Mouse (Mus musculus): ENCODE measurements around the gene Aox2. TPM values are rescaled to one million over a fixed set of nuclear protein-coding genes. Genes with fewer than 3 reads are reported as not detected.
"Not testable (repeated sequence)": the region's sequence is repeated elsewhere in the genome, so short reads cannot be mapped to it uniquely, and the experiment has no call there.

Aox2 gene
- polyA plus RNA-seq, 1 experiment from 2014 or later: 0.07 TPM

DNA sequence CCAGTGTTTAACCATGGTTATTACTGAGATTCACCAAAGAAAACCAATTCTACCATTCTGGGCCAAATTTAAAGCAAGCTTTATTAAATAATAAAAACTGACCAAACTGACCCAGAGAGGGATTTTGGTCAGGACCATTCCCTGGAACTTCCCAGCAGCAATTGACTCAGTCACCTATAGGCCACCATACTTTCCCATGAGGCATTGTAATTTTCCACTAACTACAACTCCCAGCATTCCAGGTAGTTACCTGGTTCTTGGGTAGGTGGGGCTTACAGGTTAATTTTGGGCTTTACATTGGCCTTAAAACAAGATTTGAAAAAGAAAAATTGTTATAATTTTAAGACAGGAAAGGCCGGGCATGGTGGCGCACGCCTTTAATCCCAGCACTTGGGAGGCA, 87.7 kb downstream of the Aox2 start:
- ATAC-seq (replicated peaks; ENCODE audit: low FRiP score, low TSS enrichment, low read depth): no peak
- Histone ChIP-seq H3K36me3 (ENCODE audit: control insufficient read depth, insufficient read depth, low read length) (no peaks in the 10 kb centered on the region), H3K9ac (ENCODE audit: low read length) (no peak overlapping the region), H3K4me3 (ENCODE audit: low read depth, low read length) (no peak overlapping the region), H3K4me1 (replicated peaks; ENCODE audit: control insufficient read depth, insufficient read depth, low read length) (no peaks in the 10 kb centered on the region), H3K9me3 (ENCODE audit: control insufficient read depth, low read length) (no peaks in the 10 kb centered on the region), H3K4me2 (ENCODE audit: low read length) (no peak overlapping the region), H3K27ac (ENCODE audit: low read depth) (no peak overlapping the region), H3K27me3 (replicated peaks; ENCODE audit: control insufficient read depth, insufficient read depth, low read length) (no peaks in the 10 kb centered on the region)
- no peak for DNase-seq (ENCODE audit: low spot score)
- WGBS: 88% methylated on average over 3 of the region's 3 CpGs

DNA sequence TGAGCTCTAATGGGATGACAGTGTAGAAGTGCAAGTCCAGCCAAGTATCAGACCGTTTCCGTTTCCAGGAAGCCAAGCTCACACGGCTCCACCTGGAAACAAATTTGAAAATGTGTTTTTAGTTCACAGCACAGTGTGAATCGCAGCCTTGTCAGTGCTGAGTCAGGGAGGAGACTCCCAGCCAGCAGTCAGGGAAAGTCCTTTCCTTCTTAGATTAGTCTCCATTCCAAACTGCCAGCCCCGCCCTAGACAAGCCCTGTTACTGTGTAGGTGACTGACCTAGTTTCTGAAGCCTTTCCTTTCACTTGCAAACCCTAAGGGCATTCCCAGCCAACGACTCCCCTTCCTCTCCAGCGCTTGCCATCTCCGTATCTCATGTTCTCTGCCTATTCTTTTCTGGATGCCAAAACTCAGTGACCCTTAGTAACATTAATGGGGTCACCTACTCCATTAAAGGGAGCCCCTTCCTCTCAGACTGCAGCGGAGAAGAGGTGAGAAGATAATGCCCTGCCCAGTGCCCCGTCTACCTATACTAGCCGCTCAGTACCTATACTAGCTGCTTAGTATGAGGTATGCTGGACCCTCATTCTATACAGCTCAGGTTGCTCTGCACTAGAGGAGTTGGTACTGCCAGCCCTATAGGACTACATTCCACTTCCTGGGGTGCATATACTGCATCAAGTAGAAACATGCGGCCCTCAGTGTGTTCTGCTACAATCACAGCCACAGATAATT, 88.8 kb downstream of the Aox2 start:
- Histone ChIP-seq H3K9ac (ENCODE audit: low read length) (no peak overlapping the region), H3K27me3 (replicated peaks; ENCODE audit: control insufficient read depth, insufficient read depth, low read length) (no peaks in the 10 kb centered on the region), H3K27ac (ENCODE audit: low read depth) (no peak overlapping the region), H3K9me3 (ENCODE audit: control insufficient read depth, low read length) (no peaks in the 10 kb centered on the region), H3K36me3 (ENCODE audit: control insufficient read depth, insufficient read depth, low read length) (no peaks in the 10 kb centered on the region), H3K4me2 (ENCODE audit: low read length) (no peak overlapping the region), H3K4me3 (ENCODE audit: low read depth, low read length) (no peak overlapping the region), H3K4me1 (replicated peaks; ENCODE audit: control insufficient read depth, insufficient read depth, low read length) (no peaks in the 10 kb centered on the region)
- no peak for DNase-seq (ENCODE audit: low spot score)
- 86% methylated on average over 12 of the region's 12 CpGs for WGBS
- no peak for ATAC-seq (replicated peaks; ENCODE audit: low FRiP score, low TSS enrichment, low read depth)

DNA sequence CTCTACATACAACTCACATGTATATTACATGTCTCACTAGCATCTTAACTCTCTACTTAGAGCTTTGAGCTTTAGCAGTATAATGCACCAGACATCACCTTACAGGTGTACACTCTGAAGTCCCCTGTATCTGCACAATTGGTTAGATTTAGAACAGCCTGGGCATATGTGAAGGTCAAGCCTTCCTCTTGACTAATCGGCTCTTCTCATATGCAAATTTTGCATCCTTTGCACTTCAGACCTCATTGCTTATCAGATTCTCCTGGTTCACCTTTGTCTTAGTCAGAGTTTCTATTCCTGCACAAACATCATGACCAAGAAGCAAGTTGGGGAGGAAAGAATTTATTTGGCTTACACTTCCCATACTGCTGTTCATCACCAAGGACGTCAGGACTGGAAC, 91.6 kb downstream of the Aox2 start:
- no peaks in the 10 kb centered on the region for H3K36me3 ChIP-seq (ENCODE audit: control insufficient read depth, insufficient read depth, low read length)
- DNase-seq (ENCODE audit: low spot score) (no peak), ATAC-seq (replicated peaks; ENCODE audit: low FRiP score, low TSS enrichment, low read depth) (no peak)
- WGBS: 77% methylated on average over 2 of the region's 2 CpGs
- H3K9ac ChIP-seq (ENCODE audit: low read length): no peak overlapping the region
- H3K27ac ChIP-seq (ENCODE audit: low read depth): no peak overlapping the region
- no peaks in the 10 kb centered on the region for H3K9me3 ChIP-seq (ENCODE audit: control insufficient read depth, low read length)
- H3K4me1 ChIP-seq (replicated peaks; ENCODE audit: control insufficient read depth, insufficient read depth, low read length): no peaks in the 10 kb centered on the region
- no peaks in the 10 kb centered on the region for H3K27me3 ChIP-seq (replicated peaks; ENCODE audit: control insufficient read depth, insufficient read depth, low read length)
- no peak overlapping the region for H3K4me3 ChIP-seq (ENCODE audit: low read depth, low read length)
- H3K4me2 ChIP-seq (ENCODE audit: low read length): no peak overlapping the region

DNA sequence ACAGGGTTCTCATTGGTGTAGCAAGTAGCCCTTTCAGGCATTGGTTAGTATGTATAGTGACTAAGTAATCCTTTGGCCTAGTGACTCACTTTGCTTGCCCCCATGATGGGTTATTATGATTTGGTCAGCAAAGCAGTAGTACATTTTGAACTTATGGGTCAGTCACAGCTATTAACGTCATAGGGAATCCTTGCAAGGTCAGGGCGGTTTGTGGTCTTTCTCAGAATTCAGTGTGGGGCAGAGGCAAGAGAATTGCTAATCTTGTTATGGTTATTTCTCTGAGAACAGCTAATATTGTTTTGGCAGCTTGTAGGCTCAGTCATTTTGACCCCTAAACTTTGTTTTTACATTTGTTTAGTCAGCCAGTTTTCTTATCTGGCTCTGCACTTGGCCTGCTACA, 96.1 kb downstream of the Aox2 start:
- not testable (repeated sequence) for ATAC-seq (replicated peaks; ENCODE audit: low FRiP score, low TSS enrichment, low read depth); H3K27me3 ChIP-seq (replicated peaks; ENCODE audit: control insufficient read depth, insufficient read depth, low read length); H3K4me1 ChIP-seq (replicated peaks; ENCODE audit: control insufficient read depth, insufficient read depth, low read length); H3K9ac ChIP-seq (ENCODE audit: low read length); H3K4me3 ChIP-seq (ENCODE audit: low read depth, low read length); H3K27ac ChIP-seq (ENCODE audit: low read depth); H3K4me2 ChIP-seq (ENCODE audit: low read length); DNase-seq (ENCODE audit: low spot score); H3K9me3 ChIP-seq (ENCODE audit: control insufficient read depth, low read length); H3K36me3 ChIP-seq (ENCODE audit: control insufficient read depth, insufficient read depth, low read length)
- WGBS: 81% methylated on average over 2 of the region's 2 CpGs

DNA sequence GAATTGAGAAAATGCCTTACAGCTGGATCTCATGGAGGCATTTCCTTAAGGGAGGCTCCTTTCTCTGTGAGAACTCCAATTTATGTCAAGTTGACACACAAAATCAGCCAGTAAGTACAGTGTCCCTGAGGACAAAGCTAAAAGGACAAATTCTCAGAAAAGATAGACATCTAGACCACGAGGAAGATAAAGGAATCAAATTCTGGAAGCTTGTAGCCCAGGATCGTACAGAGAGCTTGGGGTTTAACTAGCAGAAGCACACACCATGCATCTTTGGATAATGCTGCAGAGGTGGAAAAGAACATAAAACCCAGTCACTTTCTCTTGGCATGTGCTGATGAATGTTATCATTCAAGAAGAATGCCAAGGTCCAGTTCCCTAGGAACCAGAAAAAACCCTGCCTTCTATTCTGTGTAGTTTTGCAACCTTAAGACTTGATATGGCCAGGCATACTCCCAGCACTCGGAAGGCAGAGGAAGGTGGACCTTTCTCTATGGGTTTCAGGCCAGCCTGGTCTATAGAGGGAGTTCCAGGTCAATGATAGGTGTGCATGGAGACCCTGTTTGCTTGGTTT, 97.5 kb downstream of the Aox2 start:
- Histone ChIP-seq H3K4me3 (ENCODE audit: low read depth, low read length) (no peak overlapping the region), H3K9ac (ENCODE audit: low read length) (no peak overlapping the region), H3K4me1 (replicated peaks; ENCODE audit: control insufficient read depth, insufficient read depth, low read length) (no peaks in the 10 kb centered on the region), H3K27ac (ENCODE audit: low read depth) (no peak overlapping the region), H3K4me2 (ENCODE audit: low read length) (no peak overlapping the region), H3K36me3 (ENCODE audit: control insufficient read depth, insufficient read depth, low read length) (no peaks in the 10 kb centered on the region), H3K9me3 (ENCODE audit: control insufficient read depth, low read length) (no peaks in the 10 kb centered on the region), H3K27me3 (replicated peaks; ENCODE audit: control insufficient read depth, insufficient read depth, low read length) (no peaks in the 10 kb centered on the region)
- ATAC-seq (replicated peaks; ENCODE audit: low FRiP score, low TSS enrichment, low read depth) (no peak), DNase-seq (ENCODE audit: low spot score) (no peak)
- 77% methylated on average over 3 of the region's 3 CpGs for WGBS

DNA sequence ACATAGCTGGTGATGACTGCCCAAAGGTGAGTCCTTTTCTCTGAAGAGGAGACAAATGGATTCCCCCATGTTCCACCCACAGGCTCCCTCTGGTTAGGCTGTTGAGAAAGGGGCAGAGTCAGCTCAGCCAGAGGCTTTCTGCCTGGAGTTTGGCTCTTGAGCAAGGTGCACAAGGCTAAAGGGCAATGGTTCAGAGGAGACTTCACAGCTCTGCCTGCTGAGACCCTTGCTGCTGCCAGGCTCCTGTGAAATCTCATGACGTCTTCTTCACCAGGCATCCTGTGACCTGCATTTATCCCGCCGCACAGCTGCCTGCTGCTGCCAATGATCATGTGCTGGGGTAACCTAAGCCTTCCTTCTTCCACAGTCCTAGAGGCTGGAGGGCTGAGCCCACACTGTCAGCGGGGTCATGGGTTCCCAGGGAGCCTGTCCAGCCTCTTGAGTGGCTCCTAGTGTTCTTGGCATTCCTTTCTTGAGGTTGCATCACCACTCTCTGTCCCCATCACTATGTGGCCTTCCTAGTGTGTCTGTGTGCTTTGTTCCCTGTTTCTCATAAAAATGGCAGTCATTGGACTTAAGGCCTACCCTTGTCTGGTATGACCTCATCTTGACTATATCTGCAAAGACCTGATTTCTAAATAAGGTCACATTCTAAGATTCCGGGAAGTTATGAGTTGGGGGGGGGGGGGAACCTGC, 104.6 kb downstream of the Aox2 start:
- Histone ChIP-seq H3K9ac (ENCODE audit: low read length) (no peak overlapping the region), H3K4me3 (ENCODE audit: low read depth, low read length) (no peak overlapping the region), H3K9me3 (ENCODE audit: control insufficient read depth, low read length) (no peaks in the 10 kb centered on the region), H3K4me2 (ENCODE audit: low read length) (no peak overlapping the region), H3K27ac (ENCODE audit: low read depth) (no peak overlapping the region), H3K4me1 (replicated peaks; ENCODE audit: control insufficient read depth, insufficient read depth, low read length) (no peaks in the 10 kb centered on the region), H3K27me3 (replicated peaks; ENCODE audit: control insufficient read depth, insufficient read depth, low read length) (no peaks in the 10 kb centered on the region), H3K36me3 (ENCODE audit: control insufficient read depth, insufficient read depth, low read length) (no peaks in the 10 kb centered on the region)
- no peak for ATAC-seq (replicated peaks; ENCODE audit: low FRiP score, low TSS enrichment, low read depth)
- 69% methylated on average over 5 of the region's 5 CpGs for WGBS
- DNase-seq (ENCODE audit: low spot score): no peak

DNA sequence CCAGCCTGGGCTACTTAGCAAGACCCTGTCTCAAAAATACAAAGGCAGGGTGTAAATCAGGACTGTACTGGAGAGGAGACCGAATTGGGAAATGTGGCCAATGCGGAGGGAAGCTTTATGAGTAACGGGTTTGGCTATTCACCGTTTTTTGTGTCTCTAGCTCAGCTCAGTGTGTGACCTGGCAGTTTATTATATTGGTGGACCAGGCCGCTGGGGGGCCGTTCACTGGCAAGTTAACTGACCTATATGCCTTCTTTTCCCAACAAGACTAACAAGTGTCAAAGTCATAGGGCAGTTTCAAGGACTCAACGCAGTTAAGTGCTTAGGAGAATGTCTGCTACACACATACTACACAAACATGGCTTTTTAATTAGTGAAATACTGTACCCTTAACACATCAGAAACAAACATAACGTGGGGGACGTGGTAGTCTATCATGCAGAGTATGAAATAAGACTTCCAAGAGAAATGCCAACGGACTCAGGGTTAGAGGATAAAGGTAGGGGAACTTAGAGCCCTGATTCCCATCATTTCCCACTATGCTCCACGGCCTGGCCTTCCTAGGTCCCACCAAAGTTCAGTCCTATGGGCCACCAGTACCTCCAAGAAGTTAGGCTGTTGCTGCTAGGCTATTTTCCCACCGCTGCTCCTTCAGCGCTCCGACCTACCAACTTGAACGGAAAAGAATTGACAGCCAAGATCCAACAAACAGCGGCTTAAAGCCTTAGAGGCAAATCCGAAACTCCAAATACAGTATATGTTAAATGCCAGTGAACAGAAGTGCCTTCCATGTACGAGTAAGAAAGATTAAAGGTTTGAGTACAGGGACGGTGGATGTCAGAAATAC, 113.5 kb downstream of the Aox2 start:
- Histone ChIP-seq H3K4me2 (ENCODE audit: low read length) (peak overlapping the region; percentile 89), H3K4me1 (replicated peaks; ENCODE audit: control insufficient read depth, insufficient read depth, low read length) (peaks cover 8% of the 10 kb centered on the region), H3K9me3 (ENCODE audit: control insufficient read depth, low read length) (no peaks in the 10 kb centered on the region), H3K27me3 (replicated peaks; ENCODE audit: control insufficient read depth, insufficient read depth, low read length) (no peaks in the 10 kb centered on the region), H3K36me3 (ENCODE audit: control insufficient read depth, insufficient read depth, low read length) (peaks cover 20% of the 10 kb centered on the region), H3K4me3 (ENCODE audit: low read depth, low read length) (peak overlapping the region; percentile 90), H3K9ac (ENCODE audit: low read length) (peak overlapping the region; percentile 87), H3K27ac (ENCODE audit: low read depth) (peak overlapping the region; percentile 98)
- ATAC-seq (replicated peaks; ENCODE audit: low FRiP score, low TSS enrichment, low read depth) (no peak), DNase-seq (ENCODE audit: low spot score) (no peak)
- 42% methylated on average over 19 of the region's 19 CpGs for WGBS

DNA sequence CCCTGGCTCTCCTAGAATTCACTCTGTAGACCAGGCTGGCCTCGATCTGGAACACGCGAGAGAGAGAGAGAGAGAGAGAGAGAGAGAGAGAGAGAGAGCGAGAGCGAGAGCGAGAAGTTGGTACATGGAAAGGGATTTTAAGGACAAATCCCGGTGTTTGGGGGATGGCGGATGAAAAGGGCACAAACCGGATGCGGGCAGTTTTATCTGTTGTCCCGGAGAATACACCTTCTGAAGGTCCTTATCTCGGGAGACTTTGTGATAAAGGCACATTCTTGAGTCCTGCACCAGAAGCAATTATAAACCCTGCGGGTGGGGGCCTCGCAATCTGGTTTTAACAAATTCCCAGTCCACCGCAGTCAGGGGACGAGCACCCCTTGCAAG, 114.1 kb downstream of the Aox2 start:
- no peaks in the 10 kb centered on the region for H3K9me3 ChIP-seq (ENCODE audit: control insufficient read depth, low read length)
- ATAC-seq (replicated peaks; ENCODE audit: low FRiP score, low TSS enrichment, low read depth): no peak; the same call in 1 of the 2 replicates

More for the DNA sequence above, 114.1 kb downstream of the Aox2 start:
- no peaks in the 10 kb centered on the region for H3K27me3 ChIP-seq (replicated peaks; ENCODE audit: control insufficient read depth, insufficient read depth, low read length)
- H3K36me3 ChIP-seq (ENCODE audit: control insufficient read depth, insufficient read depth, low read length): peaks cover 26% of the 10 kb centered on the region
- H3K27ac ChIP-seq (ENCODE audit: low read depth): peak overlapping the region; percentile 98
- DNase-seq (ENCODE audit: low spot score): no peak
- peak overlapping the region; percentile 87 for H3K9ac ChIP-seq (ENCODE audit: low read length)
- under 1% methylated on average over 16 of the region's 16 CpGs for WGBS
- H3K4me1 ChIP-seq (replicated peaks; ENCODE audit: control insufficient read depth, insufficient read depth, low read length): peaks cover 8% of the 10 kb centered on the region
- peak overlapping the region; percentile 89 for H3K4me2 ChIP-seq (ENCODE audit: low read length)
- H3K4me3 ChIP-seq (ENCODE audit: low read depth, low read length): peak overlapping the region; percentile 90
